8 mouse cellular contexts compared by ENCODE assay signal in genomic region chr8:84823653-84824052, GRCm38 (mm10). TPM values are rescaled to one million over a fixed set of nuclear protein-coding genes. Genes with fewer than 3 reads are reported as not detected.
DNase-seq lines count a peak whose midpoint lies in the region; ATAC-seq and TF ChIP-seq lines count a peak whose summit lies in the region.

No protein-coding gene starts in this region.

- H3K9ac ChIP-seq in forebrain, embryonic 16.5 days (replicated peaks; ENCODE audit: low read depth, low read length): peak overlapping the region; percentile 51
- H3K9ac ChIP-seq in intestine, embryonic 16.5 days (ENCODE audit: low read depth, low read length): no peak overlapping the region
- H3K9ac ChIP-seq in lung, embryonic 14.5 days: no peak overlapping the region

- 1% methylated on average over 18 of the region's 18 CpGs for WGBS in cerebellum, adult 2 months
- WGBS in forebrain, embryonic 16.5 days: 0% methylated on average over 18 of the region's 18 CpGs
- 2% methylated on average over 18 of the region's 18 CpGs for WGBS in intestine, embryonic 16.5 days
- under 1% methylated on average over 18 of the region's 18 CpGs for WGBS in lung, embryonic 14.5 days

- H3K36me3 ChIP-seq in forebrain, embryonic 16.5 days (ENCODE audit: control insufficient read depth, insufficient read depth): no peaks in the 10 kb centered on the region
- no peaks in the 10 kb centered on the region for H3K36me3 ChIP-seq in intestine, embryonic 16.5 days (ENCODE audit: control insufficient read depth, insufficient read depth, low read length)
- H3K36me3 ChIP-seq in lung, embryonic 14.5 days (ENCODE audit: insufficient read depth): no peaks in the 10 kb centered on the region

- TF ChIP-seq POLR2A in cerebellum, adult 2 months (IDR thresholded peaks at IDR 0.05; ENCODE audit: borderline replicate concordance, insufficient read depth, low read length): no peak

- no peaks in the 10 kb centered on the region for H3K9me3 ChIP-seq in forebrain, embryonic 16.5 days (ENCODE audit: control insufficient read depth, low read length)
- no peaks in the 10 kb centered on the region for H3K9me3 ChIP-seq in intestine, embryonic 16.5 days (ENCODE audit: control insufficient read depth, low read length)
- no peaks in the 10 kb centered on the region for H3K9me3 ChIP-seq in lung, embryonic 14.5 days (ENCODE audit: low read depth, low read length)

- peak overlapping the region; percentile 54 for H3K4me2 ChIP-seq in forebrain, embryonic 16.5 days (ENCODE audit: low read length)
- H3K4me2 ChIP-seq in intestine, embryonic 16.5 days (ENCODE audit: low read depth, low read length): peak overlapping the region; percentile 42
- peak overlapping the region; percentile 49 for H3K4me2 ChIP-seq in lung, embryonic 14.5 days

- peak; percentile 92 for ATAC-seq in forebrain, embryonic 16.5 days
- ATAC-seq in intestine, embryonic 16.5 days: peak; percentile 77
- peak; percentile 82 for ATAC-seq in lung, embryonic 14.5 days (ENCODE audit: insufficient read depth)
- ATAC-seq in neutrophil, adult 5-6 weeks (ENCODE audit: extremely low read depth, insufficient number of reproducible peaks, low FRiP score, poor library complexity, severe bottlenecking): peak; percentile 80

- TF ChIP-seq CTCF in cerebellum, adult 2 months (IDR thresholded peaks at IDR 0.05; ENCODE audit: borderline replicate concordance, insufficient read depth, low read depth, low read length): peak; percentile 85
- TF ChIP-seq CTCF in lung, embryonic 14.5 days (IDR thresholded peaks at IDR 0.05; ENCODE audit: low read depth): peak; percentile 92

- H3K4me1 ChIP-seq in cerebellum, adult 2 months (ENCODE audit: control insufficient read depth, insufficient read depth, low read length): peaks cover 6% of the 10 kb centered on the region
- H3K4me1 ChIP-seq in forebrain, embryonic 16.5 days (replicated peaks; ENCODE audit: control insufficient read depth, insufficient read depth, low read length): peaks cover 7% of the 10 kb centered on the region
- peaks cover 10% of the 10 kb centered on the region for H3K4me1 ChIP-seq in intestine, embryonic 16.5 days (ENCODE audit: control insufficient read depth, insufficient read depth, low read length)
- no peaks in the 10 kb centered on the region for H3K4me1 ChIP-seq in lung, embryonic 14.5 days (ENCODE audit: insufficient read depth)

- H3K27ac ChIP-seq in cerebellum, adult 2 months (ENCODE audit: insufficient read depth, low read length): no peak overlapping the region
- H3K27ac ChIP-seq in forebrain, embryonic 16.5 days (ENCODE audit: low read length): no peak overlapping the region
- H3K27ac ChIP-seq in intestine, embryonic 16.5 days (ENCODE audit: low read length): no peak overlapping the region
- no peak overlapping the region for H3K27ac ChIP-seq in lung, embryonic 14.5 days (ENCODE audit: low read depth)

- no peaks in the 10 kb centered on the region for H3K27me3 ChIP-seq in cerebellum, adult 2 months (ENCODE audit: control insufficient read depth, insufficient read depth, low read length)
- H3K27me3 ChIP-seq in forebrain, embryonic 16.5 days (replicated peaks; ENCODE audit: control insufficient read depth, insufficient read depth, low read length): no peaks in the 10 kb centered on the region
- no peaks in the 10 kb centered on the region for H3K27me3 ChIP-seq in intestine, embryonic 16.5 days (replicated peaks; ENCODE audit: control insufficient read depth, insufficient read depth, low read length)
- H3K27me3 ChIP-seq in lung, embryonic 14.5 days (ENCODE audit: insufficient read depth, low read length): no peaks in the 10 kb centered on the region

- DNase-seq in urinary bladder, postnatal 14 days (ENCODE audit: low spot score): peak; percentile 61
- no peak for DNase-seq in urinary bladder, adult 2 months (ENCODE audit: low spot score)
- peak; percentile 78 to 81 for DNase-seq in cerebellum, adult 2 months
- peak; percentile 91 for DNase-seq in lung, embryonic 14.5 days
- no peak for DNase-seq in ovary, postnatal 10 days (ENCODE audit: low spot score)

- peak overlapping the region; percentile 56 for H3K4me3 ChIP-seq in cerebellum, adult 2 months (replicated peaks; ENCODE audit: insufficient read depth, low read depth, low read length)
- peak overlapping the region; percentile 32 for H3K4me3 ChIP-seq in forebrain, embryonic 16.5 days (replicated peaks; ENCODE audit: low read length)
- H3K4me3 ChIP-seq in intestine, embryonic 16.5 days (ENCODE audit: low read length): no peak overlapping the region
- no peak overlapping the region for H3K4me3 ChIP-seq in lung, embryonic 14.5 days (ENCODE audit: low read depth, low read length)

RNA-seq across cellular contexts. Expression of gene Dand5, which starts 1.0 kb away (rescaled TPM):
- 4.7 and 4.8 TPM in 2 replicates for polyA plus RNA-seq in urinary bladder, adult 2 months (2012; rRNA removed)
- polyA plus RNA-seq in cerebellum, adult 2 months (2012; rRNA removed): 16.1 and 16.2 TPM in 2 replicates
- polyA plus RNA-seq in forebrain, embryonic 16.5 days (2015; fragmentation: Nextera tagmentation; extraction: Ambion mirVana): 8.2 and 8.7 TPM in 2 replicates
- 4.2 and 4.4 TPM in 2 replicates for polyA plus RNA-seq in intestine, embryonic 16.5 days (2015; fragmentation: Nextera tagmentation; extraction: Ambion mirVana)
- polyA plus RNA-seq in lung, embryonic 14.5 days (2014; fragmentation: Nextera tagmentation; extraction: Ambion mirVana): 4.5 and 4.6 TPM in 2 replicates
- 4.5 and 5.5 TPM in 2 replicates for total RNA-seq in neutrophil, adult 5-6 weeks (2017)

RNA-seq across cellular contexts. Expression of gene Gadd45gip1, which starts 7.7 kb away (rescaled TPM):
- 22.0 and 22.2 TPM in 2 replicates for polyA plus RNA-seq in urinary bladder, adult 2 months (2012; rRNA removed)
- 45.3 and 45.5 TPM in 2 replicates for polyA plus RNA-seq in cerebellum, adult 2 months (2012; rRNA removed)
- polyA plus RNA-seq in forebrain, embryonic 16.5 days (2015; fragmentation: Nextera tagmentation; extraction: Ambion mirVana): 31.3 and 34.3 TPM in 2 replicates
- polyA plus RNA-seq in intestine, embryonic 16.5 days (2015; fragmentation: Nextera tagmentation; extraction: Ambion mirVana): 61.8 and 63.4 TPM in 2 replicates
- 44.2 and 45.0 TPM in 2 replicates for polyA plus RNA-seq in lung, embryonic 14.5 days (2014; fragmentation: Nextera tagmentation; extraction: Ambion mirVana)
- total RNA-seq in neutrophil, adult 5-6 weeks (2017): 14.1 and 16.7 TPM in 2 replicates

RNA-seq across cellular contexts. Expression of gene Rad23a, which starts 16.8 kb away (rescaled TPM):
- polyA plus RNA-seq in urinary bladder, adult 2 months (2012; rRNA removed): 63.3 and 69.9 TPM in 2 replicates
- polyA plus RNA-seq in cerebellum, adult 2 months (2012; rRNA removed): 117 and 120 TPM in 2 replicates
- 84.8 and 86.5 TPM in 2 replicates for polyA plus RNA-seq in forebrain, embryonic 16.5 days (2015; fragmentation: Nextera tagmentation; extraction: Ambion mirVana)
- 109 and 115 TPM in 2 replicates for polyA plus RNA-seq in intestine, embryonic 16.5 days (2015; fragmentation: Nextera tagmentation; extraction: Ambion mirVana)
- polyA plus RNA-seq in lung, embryonic 14.5 days (2014; fragmentation: Nextera tagmentation; extraction: Ambion mirVana): 118 and 123 TPM in 2 replicates
- 46.6 and 57.8 TPM in 2 replicates for total RNA-seq in neutrophil, adult 5-6 weeks (2017)

RNA-seq across cellular contexts. Expression of gene Calr, which starts 23.1 kb away (rescaled TPM):
- 362 and 430 TPM in 2 replicates for polyA plus RNA-seq in urinary bladder, adult 2 months (2012; rRNA removed)
- 343 and 394 TPM in 2 replicates for polyA plus RNA-seq in cerebellum, adult 2 months (2012; rRNA removed)
- 610 and 631 TPM in 2 replicates for polyA plus RNA-seq in forebrain, embryonic 16.5 days (2015; fragmentation: Nextera tagmentation; extraction: Ambion mirVana)
- polyA plus RNA-seq in intestine, embryonic 16.5 days (2015; fragmentation: Nextera tagmentation; extraction: Ambion mirVana): 1,204 and 1,241 TPM in 2 replicates
- polyA plus RNA-seq in lung, embryonic 14.5 days (2014; fragmentation: Nextera tagmentation; extraction: Ambion mirVana): 886 and 920 TPM in 2 replicates
- total RNA-seq in neutrophil, adult 5-6 weeks (2017): 690 and 751 TPM in 2 replicates

RNA-seq across cellular contexts. Expression of gene Nfix, which starts 23.5 kb away (rescaled TPM):
- polyA plus RNA-seq in urinary bladder, adult 2 months (2012; rRNA removed): 21.7 and 77.0 TPM in 2 replicates
- 98.5 and 105 TPM in 2 replicates for polyA plus RNA-seq in cerebellum, adult 2 months (2012; rRNA removed)
- 440 and 546 TPM in 2 replicates for polyA plus RNA-seq in forebrain, embryonic 16.5 days (2015; fragmentation: Nextera tagmentation; extraction: Ambion mirVana)
- 9.7 and 11.8 TPM in 2 replicates for polyA plus RNA-seq in intestine, embryonic 16.5 days (2015; fragmentation: Nextera tagmentation; extraction: Ambion mirVana)
- polyA plus RNA-seq in lung, embryonic 14.5 days (2014; fragmentation: Nextera tagmentation; extraction: Ambion mirVana): 42.3 and 44.1 TPM in 2 replicates
- total RNA-seq in neutrophil, adult 5-6 weeks (2017): 1.7 and 3.4 TPM in 2 replicates

Comparison
In these comparisons a context has a peak if more than half of its experiments do, and no peak if none do; other contexts are left out.
1. DNase-seq: peak in urinary bladder, postnatal 14 days (single experiment), cerebellum, adult 2 months (2 of 2) and lung, embryonic 14.5 days (single experiment); none in urinary bladder, adult 2 months (single experiment) and ovary, postnatal 10 days (single experiment).
2. H3K4me3 ChIP-seq: peak in cerebellum, adult 2 months (single experiment) and forebrain, embryonic 16.5 days (single experiment); none in intestine, embryonic 16.5 days (single experiment) and lung, embryonic 14.5 days (single experiment).
3. Peak in every context shown above with its lines, with median percentiles within 50 percentile points of each other: ATAC-seq and H3K4me2 ChIP-seq.